Mouse (Mus musculus): ENCODE measurements around the gene Exosc5. TPM values are rescaled to one million over a fixed set of nuclear protein-coding genes. Genes with fewer than 3 reads are reported as not detected.

Gene Exosc5
- total and polyA plus RNA-seq, 3 experiments: 109 to 134 TPM; not detected in 1

- Histone ChIP-seq H3K4me3 (ENCODE audit: control insufficient read depth in 1 of 2, insufficient read depth in 1 of 2, low read depth in 2 of 2, low read length in 2 of 2) (no peak overlapping the region), H3K36me3 (ENCODE audit: control insufficient read depth in 1 of 2, insufficient read depth in 2 of 2, low read length in 2 of 2) (peaks cover 0 to 4% of the 10 kb centered on the region in 2 experiments; a peak in 2 of 4 replicates), H3K27ac (ENCODE audit: control insufficient read depth, low read depth, low read length) (no peak overlapping the region), H3K27me3 (ENCODE audit: control insufficient read depth in 1 of 2, insufficient read depth in 2 of 2, low read length in 2 of 2) (no peaks in the 10 kb centered on the region), H3K4me1 (ENCODE audit: control insufficient read depth in 1 of 2, insufficient read depth in 2 of 2, low read length in 2 of 2) (peaks cover 2 to 17% of the 10 kb centered on the region in 2 experiments; a peak in 3 of 4 replicates), H3K9me3 (replicated peaks; ENCODE audit: insufficient read depth, low read length) (no peaks in the 10 kb centered on the region), H3K9ac (ENCODE audit: control insufficient read depth, low read depth, low read length, poor library complexity, severe bottlenecking) (no peak overlapping the region), H3K79me2 (ENCODE audit: control insufficient read depth, insufficient read depth, low read length, poor library complexity) (no peaks in the 10 kb centered on the region; the same call in 1 of the 2 replicates)
- no peak for DNase-seq (ENCODE audit: low read depth, low spot score)
- TF ChIP-seq USF1 (IDR thresholded peaks at IDR 0.05; ENCODE audit: low read depth, low read length): no peak
- no peak for TF ChIP-seq NELFE (IDR thresholded peaks at IDR 0.05; ENCODE audit: low read depth, low read length)
- TF ChIP-seq GABPA (IDR thresholded peaks at IDR 0.05; ENCODE audit: low read depth, low read length): no peak
These were observed 43.9 kb upstream of the Exosc5 start for GRCm38 (mm10) chr7:25614831-25615705.

DNA sequence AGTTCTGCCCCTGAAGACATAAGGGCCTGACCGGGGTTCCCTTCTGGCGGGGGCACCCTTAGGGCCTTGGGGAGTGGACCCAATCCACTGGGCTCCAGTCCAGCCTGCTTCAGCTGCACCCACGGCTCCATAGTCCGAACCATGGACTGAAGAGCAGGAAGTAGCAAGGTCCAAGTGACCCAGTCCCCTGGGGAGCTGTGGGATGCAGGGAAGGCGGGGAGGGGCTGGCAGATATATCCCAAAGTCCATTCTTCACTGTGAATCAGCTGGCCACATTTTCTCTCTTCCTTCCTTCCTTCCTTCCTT, 43.3 kb upstream of the Exosc5 start, which contains the start of gene Erich4:
Gene Erich4, minus strand, starts transcription at position 187 of the 306 bp plus-strand sequence.
- H3K27me3 ChIP-seq (ENCODE audit: control insufficient read depth in 1 of 2, insufficient read depth in 2 of 2, low read length in 2 of 2): no peaks in the 10 kb centered on the region
- no peaks in the 10 kb centered on the region for H3K9me3 ChIP-seq (replicated peaks; ENCODE audit: insufficient read depth, low read length)
- H3K27ac ChIP-seq (ENCODE audit: control insufficient read depth, low read depth, low read length): no peak within 1 kb of the TSS
- no peak within 1 kb of the TSS for H3K9ac ChIP-seq (ENCODE audit: control insufficient read depth, low read depth, low read length, poor library complexity, severe bottlenecking)
- peaks cover 0 to 4% of the 10 kb centered on the region in 2 experiments; a peak in 2 of 4 replicates for H3K36me3 ChIP-seq (ENCODE audit: control insufficient read depth in 1 of 2, insufficient read depth in 2 of 2, low read length in 2 of 2)
- H3K79me2 ChIP-seq (ENCODE audit: control insufficient read depth, insufficient read depth, low read length, poor library complexity): no peaks in the 10 kb centered on the region; the same call in 1 of the 2 replicates
- DNase-seq (ENCODE audit: low read depth, low spot score): no peak
- peaks cover 2 to 20% of the 10 kb centered on the region in 2 experiments; a peak in 3 of 4 replicates for H3K4me1 ChIP-seq (ENCODE audit: control insufficient read depth in 1 of 2, insufficient read depth in 2 of 2, low read length in 2 of 2)
- no peak within 1 kb of the TSS for H3K4me3 ChIP-seq (ENCODE audit: control insufficient read depth in 1 of 2, insufficient read depth in 1 of 2, low read depth in 2 of 2, low read length in 2 of 2)
- no peak for TF ChIP-seq TBP (IDR thresholded peaks at IDR 0.05; ENCODE audit: low read depth, low read length)
- TF ChIP-seq MXI1 (IDR thresholded peaks at IDR 0.05; ENCODE audit: low read depth, low read length): no peak
- TF ChIP-seq ZNF384 (IDR thresholded peaks at IDR 0.05; ENCODE audit: low read depth, low read length): no peak
- no peak for TF ChIP-seq MAZ (IDR thresholded peaks at IDR 0.05; ENCODE audit: low read depth, low read length)
- TF ChIP-seq USF2 (IDR thresholded peaks at IDR 0.05; ENCODE audit: borderline replicate concordance in 1 of 2, insufficient read depth in 1 of 2, low read depth in 1 of 2, low read length in 2 of 2): no peak
- no peak for TF ChIP-seq ETS1 (IDR thresholded peaks at IDR 0.05; ENCODE audit: low read depth, low read length)
- no peak for TF ChIP-seq SMC3 (IDR thresholded peaks at IDR 0.05; ENCODE audit: low read depth, low read length)
- no peak for TF ChIP-seq RAD21 (IDR thresholded peaks at IDR 0.05; ENCODE audit: low read depth, low read length)
- TF ChIP-seq ZMIZ1 (IDR thresholded peaks at IDR 0.05; ENCODE audit: low read depth, low read length): no peak
